Mouse (Mus musculus) CD4-positive naive resting alpha-beta T cell, adult 57 days (primary cell): ENCODE results near the gene Cyp2f2. TPM values are rescaled to one million over a fixed set of nuclear protein-coding genes. Genes with fewer than 3 reads are reported as not detected.

ENCODE experiments used
- total RNA-seq: library from RNA; stranded (reverse); gene quantifications from one replicate; pipeline ENCODE4 v1.2.4, GENCODE M21; 2023

Cyp2f2 gene
- not detected for total RNA-seq

DNA sequence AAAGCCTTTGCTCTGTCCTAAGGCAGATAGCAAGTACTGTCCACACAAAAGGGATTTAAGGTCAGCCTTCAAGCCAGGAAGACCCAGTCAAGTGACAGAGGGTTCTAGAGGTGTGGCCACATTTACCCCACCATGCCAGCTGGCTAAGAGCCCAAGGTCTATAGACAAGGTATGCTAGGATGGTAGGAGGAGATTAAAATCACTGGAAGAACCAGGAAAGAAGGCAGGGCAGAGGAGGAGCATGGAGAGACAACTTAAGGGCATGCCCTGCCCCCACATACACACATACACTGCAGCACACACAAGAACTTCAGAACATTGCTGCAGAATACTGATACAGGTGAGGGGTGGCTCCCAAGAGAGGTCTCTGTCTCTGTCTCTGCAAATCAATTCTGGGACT lies at the start of gene Cyp2f2:
Gene Cyp2f2, plus strand, starts transcription at position 234 of the 400 bp plus-strand sequence.

DNA sequence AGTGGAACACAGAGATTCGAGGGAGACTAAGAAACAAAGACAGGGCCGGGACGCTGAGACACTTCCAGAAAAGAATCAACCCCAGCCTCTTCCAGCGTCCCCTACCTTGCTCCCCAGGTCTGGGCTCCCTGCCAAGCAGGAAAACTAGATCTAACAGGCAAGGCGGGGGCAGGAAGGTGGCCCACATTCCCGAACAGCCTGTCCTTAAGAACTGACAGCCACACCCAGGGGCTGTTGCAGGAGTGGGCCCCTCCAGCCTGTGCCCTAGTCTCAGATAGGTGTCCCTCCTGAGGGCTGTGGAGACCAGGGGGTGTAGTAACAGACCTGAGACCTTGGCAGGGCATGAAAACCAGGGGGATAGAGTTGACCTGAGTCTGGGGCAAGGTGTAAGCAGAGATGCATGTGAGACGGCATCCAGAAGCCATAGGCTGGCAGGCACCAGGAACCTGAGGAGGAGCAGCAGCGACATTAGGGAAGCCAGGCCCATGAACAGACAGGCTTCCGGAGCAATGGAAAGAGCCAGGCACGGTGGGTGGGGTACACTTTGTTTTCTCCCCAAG lies 33.6 kb downstream of the Cyp2f2 start, which contains the start of gene Cyp2t4:
Gene Cyp2t4, plus strand, starts transcription at position 510 of the 560 bp plus-strand sequence.

GRCm38 (mm10) chr7:27166614-27167474 lies 47.1 kb downstream of the Cyp2f2 start, which contains the start of gene Egln2:
Gene Egln2 (minus strand): TSS chr7:27166802.

GRCm38 (mm10) chr7:27178324-27179216 lies 58.9 kb downstream of the Cyp2f2 start, which contains the start of gene Rab4b:
Gene Rab4b (minus strand): TSS chr7:27178896.

DNA sequence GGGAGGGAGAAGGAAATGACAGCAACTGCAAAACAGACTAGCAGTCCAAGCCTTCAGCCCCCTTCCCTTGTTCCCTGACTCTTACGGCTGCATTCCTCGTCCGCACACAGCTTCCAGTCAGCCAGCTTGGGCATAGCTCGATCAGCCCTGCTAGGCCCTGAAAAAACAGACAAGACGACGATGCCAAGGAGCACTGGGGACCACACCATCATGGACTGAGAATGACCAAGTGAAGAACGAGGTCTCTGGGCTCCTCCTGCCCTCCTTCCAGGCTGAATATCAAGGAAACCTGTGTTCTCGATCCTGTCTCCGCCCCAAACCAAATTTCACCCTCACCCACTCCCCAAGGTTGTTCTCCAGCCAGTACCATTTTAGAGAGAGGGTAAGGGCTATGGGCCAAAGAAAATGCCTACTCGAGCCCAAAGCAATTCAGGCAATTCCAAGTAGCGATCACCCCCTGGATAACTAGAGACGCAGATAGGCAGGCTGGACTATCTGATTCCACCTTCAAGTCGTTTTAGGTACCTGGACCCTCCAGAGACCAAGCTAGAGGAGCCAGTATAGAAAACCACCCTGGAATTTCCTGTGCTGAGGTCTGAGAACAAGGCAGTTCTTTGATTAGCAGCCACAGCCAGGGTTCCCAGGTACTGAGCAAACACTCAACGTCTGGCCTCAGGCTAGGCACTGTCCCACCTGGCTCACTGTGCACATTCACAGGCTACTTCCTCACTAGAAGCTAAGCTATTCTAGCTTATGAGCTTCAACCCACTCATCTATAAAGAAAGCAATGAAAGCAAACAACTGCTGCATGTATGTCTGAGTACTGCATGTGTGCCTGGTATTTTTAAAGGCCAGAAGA lies 61.4 kb downstream of the Cyp2f2 start, which contains the start of the genes Gm21983 and Mia:
Gene Gm21983, minus strand, starts transcription at position 250 of the 859 bp plus-strand sequence.
Gene Mia, minus strand, starts transcription at position 321 of the 859 bp plus-strand sequence.

Other genes starting within 250 kb of the Cyp2f2 start
- not detected for gene Cyp2a22, start 180.5 kb upstream of the Cyp2f2 start, total RNA-seq
- not detected for gene Cyp2a12, start 90.8 kb upstream of the Cyp2f2 start, total RNA-seq
- gene Cyp2t4, start 33.8 kb downstream of the Cyp2f2 start, total RNA-seq: not detected
- gene Egln2, start 46.9 kb downstream of the Cyp2f2 start, total RNA-seq: 91.9 TPM
- gene Rab4b, start 59.0 kb downstream of the Cyp2f2 start, total RNA-seq: 101 TPM
- not detected for gene Gm21983, start 61.2 kb downstream of the Cyp2f2 start, total RNA-seq
- 1.5 TPM for gene Mia, start 61.2 kb downstream of the Cyp2f2 start, total RNA-seq
- 14.4 TPM for gene BC024978, start 75.9 kb downstream of the Cyp2f2 start, total RNA-seq
- gene Snrpa, start 76.4 kb downstream of the Cyp2f2 start, total RNA-seq: 70.7 TPM
- gene Itpkc, start 108.8 kb downstream of the Cyp2f2 start, total RNA-seq: 15.0 TPM
- 18.0 TPM for gene Coq8b, start 113.1 kb downstream of the Cyp2f2 start, total RNA-seq
- 2.4 TPM for gene Numbl, start 138.5 kb downstream of the Cyp2f2 start, total RNA-seq
- 8.7 TPM for gene Ltbp4, start 217.8 kb downstream of the Cyp2f2 start, total RNA-seq
- gene Shkbp1, start 236.1 kb downstream of the Cyp2f2 start, total RNA-seq: 70.0 TPM
- gene Gm20479, start 237.5 kb downstream of the Cyp2f2 start, total RNA-seq: 5.5 TPM